Mouse (Mus musculus) C2C12 (cell line): ENCODE measurements around the gene Higd1c.

ENCODE experiments used
- CTCF ChIP-seq: IDR thresholded peaks from one replicate; pipeline ENCODE4 v1.5.1; 2011; ENCODE audit not compliant: control insufficient read depth, insufficient read depth, insufficient read length
- FOSL1 ChIP-seq: IDR thresholded peaks from one replicate; pipeline ENCODE4 v1.8.0; 2011; ENCODE audit warnings: mild to moderate bottlenecking, low read length; ENCODE audit not compliant: poor library complexity, insufficient read depth, severe bottlenecking
- MAX ChIP-seq: IDR thresholded peaks from one replicate; pipeline ENCODE4 v1.6.1; 2011; ENCODE audit warnings: mild to moderate bottlenecking, control low read depth
- MYOD1 ChIP-seq: IDR thresholded peaks from one replicate; pipeline ENCODE4 v1.6.1; 2011; ENCODE audit warnings: low read depth; ENCODE audit not compliant: control insufficient read depth, insufficient read length
- USF1 ChIP-seq: IDR thresholded peaks from one replicate; pipeline ENCODE4 v1.6.1; 2011; ENCODE audit warnings: low read depth, mild to moderate bottlenecking, control low read depth, moderate library complexity

DNA sequence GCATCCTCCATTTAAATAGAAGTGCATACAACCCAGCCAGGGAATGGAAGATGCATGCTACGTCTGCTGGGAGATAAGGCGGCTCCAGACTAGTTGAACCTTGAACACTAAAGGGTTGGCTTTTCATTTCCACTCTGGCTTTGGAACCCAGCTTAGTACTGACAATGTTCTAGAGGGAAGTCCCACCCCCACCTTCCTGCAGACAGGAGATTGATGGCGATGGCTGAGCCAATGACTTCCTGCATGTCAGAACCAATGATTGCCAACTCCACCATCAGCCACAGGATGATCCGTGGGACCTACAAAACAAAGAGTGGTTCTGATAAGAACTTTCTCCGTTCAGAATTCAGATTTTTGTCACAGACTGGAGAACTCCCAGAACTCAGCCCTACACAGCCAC, 41.7 kb downstream of the Higd1c start:
- no peak for TF ChIP-seq CTCF
- TF ChIP-seq USF1, result no peak
- no peak for TF ChIP-seq FOSL1
- TF ChIP-seq MAX, result no peak
- TF ChIP-seq MYOD1, result no peak
